Mouse (Mus musculus): ENCODE results near the gene Dusp18. TPM values are rescaled to one million over a fixed set of nuclear protein-coding genes. Genes with fewer than 3 reads are reported as not detected.

The Dusp18 gene
- 12.9 and 17.0 TPM in 2 replicates for polyA plus RNA-seq (2016; fragmentation: Nextera tagmentation; extraction: Ambion mirVana)

- Histone ChIP-seq H3K36me3 (peaks cover 32% of the 10 kb centered on the region), H3K4me3 (peak within 1 kb of the TSS; percentile 66), H3K27ac (peak within 1 kb of the TSS; percentile 92), H3K4me1 (peaks cover 11% of the 10 kb centered on the region), H3K9me3 (replicated peaks) (no peaks in the 10 kb centered on the region), H3K27me3 (ENCODE audit: low read depth, poor library complexity, severe bottlenecking) (no peaks in the 10 kb centered on the region)
- DNase-seq (ENCODE audit: low spot score) = peak; percentile 97
- 5% methylated on average over 46 of the region's 46 CpGs for whole genome bisulfite sequencing
Measured at GRCm38 (mm10) chr11:3894406-3895281, at the start of gene Dusp18, which contains the start of gene 4921536K21Rik. Gene Dusp18, plus strand, starts transcription at chr11:3895240. Gene 4921536K21Rik, minus strand, starts transcription at chr11:3895098.

GRCm38 (mm10) chr11:3846351-3846750 is 48.7 kb upstream of the Dusp18 start:
- Histone ChIP-seq H3K4me3 (no peak overlapping the region), H3K27ac (no peak overlapping the region), H3K4me1 (no peaks in the 10 kb centered on the region), H3K36me3 (no peaks in the 10 kb centered on the region), H3K27me3 (ENCODE audit: low read depth, poor library complexity, severe bottlenecking) (no peaks in the 10 kb centered on the region), H3K9me3 (replicated peaks) (no peaks in the 10 kb centered on the region)
- 73% methylated on average over 2 of the region's 2 CpGs for WGBS
- no peak for DNase-seq (ENCODE audit: low spot score)

GRCm38 (mm10) chr11:3849469-3850314 is 45.3 kb upstream of the Dusp18 start:
- Histone ChIP-seq H3K4me1 (no peaks in the 10 kb centered on the region), H3K9me3 (replicated peaks) (no peaks in the 10 kb centered on the region), H3K27me3 (ENCODE audit: low read depth, poor library complexity, severe bottlenecking) (no peaks in the 10 kb centered on the region), H3K4me3 (no peak overlapping the region), H3K27ac (no peak overlapping the region), H3K36me3 (no peaks in the 10 kb centered on the region)
- WGBS = 83% methylated on average over 15 of the region's 15 CpGs
- DNase-seq (ENCODE audit: low spot score) = no peak

GRCm38 (mm10) chr11:3850315-3850614 is 44.8 kb upstream of the Dusp18 start:
- no peaks in the 10 kb centered on the region for H3K27me3 ChIP-seq (ENCODE audit: low read depth, poor library complexity, severe bottlenecking)
- no peaks in the 10 kb centered on the region for H3K9me3 ChIP-seq (replicated peaks)
- no peak overlapping the region for H3K27ac ChIP-seq
- DNase-seq (ENCODE audit: low spot score) = no peak
- no peaks in the 10 kb centered on the region for H3K4me1 ChIP-seq
- no peak overlapping the region for H3K4me3 ChIP-seq
- 78% methylated on average over 2 of the region's 2 CpGs for WGBS
- H3K36me3 ChIP-seq = no peaks in the 10 kb centered on the region

GRCm38 (mm10) chr11:3850746-3851277 is 44.2 kb upstream of the Dusp18 start:
- Histone ChIP-seq H3K36me3 (no peaks in the 10 kb centered on the region), H3K27me3 (ENCODE audit: low read depth, poor library complexity, severe bottlenecking) (no peaks in the 10 kb centered on the region), H3K27ac (no peak overlapping the region), H3K4me3 (no peak overlapping the region), H3K9me3 (replicated peaks) (no peaks in the 10 kb centered on the region), H3K4me1 (no peaks in the 10 kb centered on the region)
- DNase-seq (ENCODE audit: low spot score) = no peak
- WGBS = 65% methylated on average over 5 of the region's 5 CpGs

GRCm38 (mm10) chr11:3851872-3852271 is 43.2 kb upstream of the Dusp18 start:
- 84% methylated on average over 4 of the region's 4 CpGs for WGBS
- Histone ChIP-seq H3K4me1 (no peaks in the 10 kb centered on the region), H3K27me3 (ENCODE audit: low read depth, poor library complexity, severe bottlenecking) (no peaks in the 10 kb centered on the region), H3K36me3 (no peaks in the 10 kb centered on the region), H3K27ac (no peak overlapping the region), H3K4me3 (no peak overlapping the region), H3K9me3 (replicated peaks) (no peaks in the 10 kb centered on the region)
- DNase-seq (ENCODE audit: low spot score) = no peak

- H3K27me3 ChIP-seq (ENCODE audit: low read depth, poor library complexity, severe bottlenecking) = no peaks in the 10 kb centered on the region
- H3K4me1 ChIP-seq = no peaks in the 10 kb centered on the region
- H3K36me3 ChIP-seq = no peaks in the 10 kb centered on the region
- H3K9me3 ChIP-seq (replicated peaks) = no peaks in the 10 kb centered on the region
- no peak overlapping the region for H3K27ac ChIP-seq
- H3K4me3 ChIP-seq = no peak overlapping the region
- WGBS = 94% methylated on average over 10 of the region's 10 CpGs
- no peak for DNase-seq (ENCODE audit: low spot score)
Measured at GRCm38 (mm10) chr11:3853031-3853430, 42.0 kb upstream of the Dusp18 start.

- Histone ChIP-seq H3K36me3 (no peaks in the 10 kb centered on the region), H3K27ac (no peak overlapping the region), H3K4me1 (no peaks in the 10 kb centered on the region), H3K4me3 (no peak overlapping the region), H3K27me3 (ENCODE audit: low read depth, poor library complexity, severe bottlenecking) (no peaks in the 10 kb centered on the region), H3K9me3 (replicated peaks) (no peaks in the 10 kb centered on the region)
- WGBS = 90% methylated on average over 5 of the region's 5 CpGs
- no peak for DNase-seq (ENCODE audit: low spot score)
Measured at GRCm38 (mm10) chr11:3853481-3854034, 41.5 kb upstream of the Dusp18 start.

- 93% methylated on average over 3 of the region's 3 CpGs for WGBS
Measured at GRCm38 (mm10) chr11:3854156-3854555, 40.9 kb upstream of the Dusp18 start.

GRCm38 (mm10) chr11:3855846-3856245 is 39.2 kb upstream of the Dusp18 start:
- H3K27ac ChIP-seq = no peak overlapping the region
- no peaks in the 10 kb centered on the region for H3K27me3 ChIP-seq (ENCODE audit: low read depth, poor library complexity, severe bottlenecking)
- no peaks in the 10 kb centered on the region for H3K36me3 ChIP-seq
- H3K4me1 ChIP-seq = no peaks in the 10 kb centered on the region
- 94% methylated on average over 5 of the region's 5 CpGs for WGBS
- no peak overlapping the region for H3K4me3 ChIP-seq
- no peak for DNase-seq (ENCODE audit: low spot score)
- no peaks in the 10 kb centered on the region for H3K9me3 ChIP-seq (replicated peaks)

More at GRCm38 (mm10) chr11:3854156-3854555, 40.9 kb upstream of the Dusp18 start:
- no peak overlapping the region for H3K27ac ChIP-seq
- no peak for DNase-seq (ENCODE audit: low spot score)
- no peaks in the 10 kb centered on the region for H3K9me3 ChIP-seq (replicated peaks)
- H3K4me1 ChIP-seq = no peaks in the 10 kb centered on the region
- H3K36me3 ChIP-seq = no peaks in the 10 kb centered on the region
- H3K4me3 ChIP-seq = no peak overlapping the region
- no peaks in the 10 kb centered on the region for H3K27me3 ChIP-seq (ENCODE audit: low read depth, poor library complexity, severe bottlenecking)

GRCm38 (mm10) chr11:3857902-3858301 is 37.1 kb upstream of the Dusp18 start:
- Histone ChIP-seq H3K27ac (no peak overlapping the region), H3K4me1 (no peaks in the 10 kb centered on the region), H3K9me3 (replicated peaks) (no peaks in the 10 kb centered on the region), H3K4me3 (no peak overlapping the region), H3K27me3 (ENCODE audit: low read depth, poor library complexity, severe bottlenecking) (peaks cover 15% of the 10 kb centered on the region), H3K36me3 (no peaks in the 10 kb centered on the region)
- WGBS = 86% methylated on average over 5 of the region's 5 CpGs
- DNase-seq (ENCODE audit: low spot score) = no peak

GRCm38 (mm10) chr11:3859778-3860177 is 35.3 kb upstream of the Dusp18 start:
- Histone ChIP-seq H3K4me3 (no peak overlapping the region), H3K9me3 (replicated peaks) (no peaks in the 10 kb centered on the region), H3K4me1 (peaks cover 13% of the 10 kb centered on the region), H3K27ac (no peak overlapping the region), H3K36me3 (no peaks in the 10 kb centered on the region), H3K27me3 (ENCODE audit: low read depth, poor library complexity, severe bottlenecking) (peaks cover 33% of the 10 kb centered on the region)
- no peak for DNase-seq (ENCODE audit: low spot score)
- WGBS = 93% methylated on average over 4 of the region's 4 CpGs

All from limb, embryonic 10.5 days (tissue).